Mouse (Mus musculus) embryonic facial prominence, embryonic 12.5 days (tissue): ENCODE data around the gene Megf11. TPM values are rescaled to one million over a fixed set of nuclear protein-coding genes. Genes with fewer than 3 reads are reported as not detected.
"Not testable (repeated sequence)": the region's sequence is repeated elsewhere in the genome, so short reads cannot be mapped to it uniquely, and the experiment has no call there.

Experiments used
- ATAC-seq: fragments of 200-750 bp; cut with Nextera tagmentation; 2 replicates; pipeline ENCODE4 v1.8.0; 2017; ENCODE audit not compliant: insufficient number of reproducible peaks, insufficient read depth, low FRiP score, low TSS enrichment
- H3K27ac ChIP-seq: fragments of 300-500 bp; sonication (generic); 2 replicates; pipeline ENCODE4 v1.5.1; 2016; ENCODE audit warnings: mild to moderate bottlenecking
- H3K27me3 ChIP-seq: fragments of 300-500 bp; sonication (generic); 2 replicates; pipeline ENCODE4 v1.6.1; 2016; ENCODE audit warnings: mild to moderate bottlenecking, moderate library complexity
- H3K36me3 ChIP-seq: fragments of 300-500 bp; sonication (generic); 2 replicates; pipeline ENCODE4 v1.6.1; 2016; ENCODE audit warnings: mild to moderate bottlenecking
- H3K4me1 ChIP-seq: fragments of 300-500 bp; sonication (generic); 2 replicates; pipeline ENCODE4 v1.6.1; 2016
- H3K4me2 ChIP-seq: fragments of 300-500 bp; sonication (generic); replicated peaks from 2 replicates; pipeline ENCODE4 v1.6.1; 2016; ENCODE audit warnings: mild to moderate bottlenecking, moderate library complexity
- H3K4me3 ChIP-seq: fragments of 300-500 bp; sonication (generic); 2 replicates; pipeline ENCODE4 v1.5.1; 2016; ENCODE audit warnings: mild to moderate bottlenecking
- H3K9ac ChIP-seq: fragments of 300-500 bp; sonication (generic); 2 replicates; pipeline ENCODE4 v1.6.1; 2016; ENCODE audit warnings: mild to moderate bottlenecking, moderate library complexity
- H3K9me3 ChIP-seq: fragments of 300-500 bp; sonication (generic); 2 replicates; pipeline ENCODE4 v1.6.1; 2016; ENCODE audit warnings: mild to moderate bottlenecking, moderate library complexity
- WGBS: fragments of 180-500 bp; shearing (Covaris S2); methylation state at CpG from one replicate; pipeline ENCODE4 v1.1.7; 2016; 5-methylcytosine and 5-hydroxymethylcytosine counted together
- polyA plus RNA-seq: library from polyadenylated mRNA; unstranded; fragments of >200 nt; fragmentation: Nextera tagmentation; extraction: Ambion mirVana; gene quantifications from 2 replicates; pipeline ENCODE4 v1.2.1, GENCODE M21; 2016

The Megf11 gene
- polyA plus RNA-seq, 1 experiment from 2014 or later: 1.2 TPM

DNA sequence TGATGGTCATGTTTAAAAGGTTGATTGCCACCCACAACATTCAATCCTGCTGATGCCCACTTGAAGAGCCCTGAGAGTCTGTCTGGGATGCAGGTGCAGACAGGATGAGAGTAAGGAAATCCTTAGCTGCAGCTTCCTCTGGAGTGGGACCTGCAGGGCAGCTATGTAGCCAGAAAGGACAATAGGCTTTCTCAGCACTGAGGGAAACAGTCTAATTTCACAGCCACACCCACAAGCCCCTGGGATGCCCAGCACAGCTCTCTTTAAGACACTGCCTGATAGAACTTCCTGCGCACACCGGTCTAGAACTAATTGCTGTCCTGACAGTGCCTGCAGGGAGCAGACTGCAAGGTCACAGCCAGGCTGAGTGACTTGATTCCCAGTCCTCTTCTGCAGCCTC lies 282.6 kb downstream of the Megf11 start:
- no peaks in the 10 kb centered on the region for H3K4me1 ChIP-seq
- no peak overlapping the region for H3K9ac ChIP-seq
- H3K4me3 ChIP-seq: no peak overlapping the region
- ATAC-seq: no peak
- H3K36me3 ChIP-seq: no peaks in the 10 kb centered on the region
- no peaks in the 10 kb centered on the region; the same call in 1 of the 2 replicates for H3K27me3 ChIP-seq
- no peak overlapping the region for H3K27ac ChIP-seq
- no peaks in the 10 kb centered on the region for H3K9me3 ChIP-seq
- no peak overlapping the region for H3K4me2 ChIP-seq
- WGBS: 54% methylated on average over 2 of the region's 2 CpGs

DNA sequence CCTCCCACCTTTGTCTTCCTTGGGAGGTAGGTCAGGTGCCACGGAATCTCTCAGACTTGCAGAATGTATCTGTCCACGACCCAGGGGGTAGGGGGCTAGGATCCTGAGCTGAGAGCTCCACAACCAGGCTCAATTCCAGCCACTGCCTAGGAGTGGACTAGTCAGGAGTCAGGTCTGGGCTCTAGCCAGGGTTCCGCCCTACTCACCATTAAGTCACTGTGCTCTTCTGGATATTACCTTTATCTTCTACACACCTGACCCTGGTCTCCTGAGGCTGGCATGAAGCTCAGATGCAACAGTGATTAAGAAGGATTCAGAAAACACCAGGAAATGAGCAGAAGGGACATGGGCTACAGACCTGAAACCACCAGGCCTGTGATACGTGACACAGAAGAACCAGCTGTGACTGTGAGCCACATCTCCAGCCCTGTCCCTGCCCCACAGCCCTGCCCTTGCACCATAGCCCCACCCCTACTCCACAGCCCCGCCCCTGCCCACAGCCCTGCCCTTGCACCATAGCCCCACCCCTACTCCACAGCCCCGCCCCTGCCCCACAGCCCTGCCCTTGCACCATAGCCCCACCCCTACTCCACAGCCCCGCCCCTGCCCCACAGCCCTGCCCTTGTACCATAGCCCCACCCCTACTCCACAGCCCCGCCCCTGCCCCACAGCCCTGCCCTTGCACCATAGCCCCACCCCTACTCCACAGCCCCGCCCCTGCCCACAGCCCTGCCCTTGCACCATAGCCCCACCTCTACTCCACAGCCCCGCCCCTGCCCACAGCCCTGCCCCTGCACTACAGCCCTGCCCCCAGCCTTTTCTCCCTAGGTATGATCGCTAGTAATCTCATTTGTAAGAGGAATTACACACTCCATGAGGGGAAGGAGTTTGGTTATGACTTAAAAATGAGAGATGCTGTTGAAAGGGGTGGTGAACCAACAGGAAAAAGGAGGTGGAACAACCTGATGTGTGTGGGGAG lies 286.2 kb downstream of the Megf11 start:
- not testable (repeated sequence) for H3K4me2 ChIP-seq, H3K9me3 ChIP-seq, H3K4me1 ChIP-seq, H3K9ac ChIP-seq, H3K4me3 ChIP-seq, H3K27ac ChIP-seq, H3K36me3 ChIP-seq, H3K27me3 ChIP-seq, ATAC-seq
- WGBS: 50% methylated on average over 6 of the region's 11 CpGs

DNA sequence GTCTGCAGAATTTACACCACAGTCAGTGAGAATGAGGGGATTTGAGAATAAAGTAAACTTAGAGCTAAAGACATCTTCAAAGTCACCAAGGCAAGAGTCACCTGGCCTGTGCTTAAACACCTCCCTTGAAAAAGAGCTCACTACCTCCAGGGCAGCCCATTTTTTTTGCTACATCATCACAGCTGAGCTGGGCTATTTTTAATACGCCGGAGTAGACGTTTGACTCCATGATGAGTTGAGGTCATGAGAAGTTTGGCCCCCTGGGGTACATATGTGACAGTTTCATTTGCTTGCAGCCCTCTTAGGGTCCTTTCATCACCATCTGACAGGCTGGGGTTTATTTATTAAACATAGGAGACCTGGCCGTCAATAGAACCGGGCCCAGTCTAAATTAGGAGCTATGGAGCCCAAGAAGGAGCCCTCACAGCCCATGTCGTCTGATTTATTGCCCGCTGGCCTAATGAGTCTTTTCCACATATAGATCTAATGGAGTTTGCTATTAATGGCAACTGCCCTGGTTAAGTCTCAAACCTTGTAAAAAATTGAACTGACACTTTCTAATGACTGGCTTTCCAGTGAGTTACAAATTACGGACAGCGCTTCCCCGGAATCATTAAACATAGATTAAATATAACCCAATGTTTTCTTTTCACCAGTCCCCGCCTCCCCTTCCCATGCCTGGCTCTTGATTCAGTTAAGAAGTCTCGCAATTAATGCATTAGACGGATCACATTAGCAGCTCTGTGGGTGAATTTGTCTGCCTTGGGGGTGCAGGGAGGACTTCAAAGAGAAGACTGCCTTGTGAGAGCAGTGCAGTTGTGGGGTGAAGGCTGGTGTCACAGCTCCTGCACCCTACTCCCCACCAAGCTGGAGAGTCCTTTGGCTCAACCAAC lies 301.9 kb downstream of the Megf11 start:
- Histone ChIP-seq H3K36me3 (no peaks in the 10 kb centered on the region), H3K4me3 (no peak overlapping the region), H3K27ac (no peak overlapping the region), H3K9me3 (no peaks in the 10 kb centered on the region), H3K27me3 (no peaks in the 10 kb centered on the region), H3K9ac (no peak overlapping the region), H3K4me2 (no peak overlapping the region), H3K4me1 (peaks cover 6% of the 10 kb centered on the region; the same call in 1 of the 2 replicates)
- no peak for ATAC-seq
- 64% methylated on average over 13 of the region's 13 CpGs for WGBS

DNA sequence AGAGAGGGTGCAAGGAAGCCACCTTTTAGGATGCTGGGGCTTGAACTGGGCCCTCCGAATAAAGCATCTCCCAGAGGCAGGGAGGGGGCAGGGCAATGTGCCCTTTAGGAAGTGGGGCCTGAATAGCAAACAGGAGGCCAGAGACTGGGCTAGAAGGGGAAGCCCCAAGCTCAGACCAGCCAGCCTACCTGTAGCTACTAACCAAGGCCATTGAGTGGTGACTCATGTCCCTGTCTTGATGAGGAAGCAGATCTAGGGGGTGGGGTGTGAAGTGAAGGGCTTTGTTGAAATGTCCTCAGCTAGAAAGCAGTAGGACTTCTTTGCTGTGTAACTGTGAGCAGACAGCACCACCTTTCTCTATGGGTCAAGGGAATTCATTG lies 302.6 kb downstream of the Megf11 start:
- 57% methylated on average over 1 of the region's 1 CpGs for WGBS
- no peaks in the 10 kb centered on the region for H3K36me3 ChIP-seq
- no peak overlapping the region for H3K4me3 ChIP-seq
- H3K27me3 ChIP-seq: no peaks in the 10 kb centered on the region
- no peak overlapping the region for H3K4me2 ChIP-seq
- no peaks in the 10 kb centered on the region for H3K9me3 ChIP-seq
- peaks cover 6% of the 10 kb centered on the region; the same call in 1 of the 2 replicates for H3K4me1 ChIP-seq
- no peak for ATAC-seq
- H3K27ac ChIP-seq: no peak overlapping the region
- no peak overlapping the region for H3K9ac ChIP-seq

DNA sequence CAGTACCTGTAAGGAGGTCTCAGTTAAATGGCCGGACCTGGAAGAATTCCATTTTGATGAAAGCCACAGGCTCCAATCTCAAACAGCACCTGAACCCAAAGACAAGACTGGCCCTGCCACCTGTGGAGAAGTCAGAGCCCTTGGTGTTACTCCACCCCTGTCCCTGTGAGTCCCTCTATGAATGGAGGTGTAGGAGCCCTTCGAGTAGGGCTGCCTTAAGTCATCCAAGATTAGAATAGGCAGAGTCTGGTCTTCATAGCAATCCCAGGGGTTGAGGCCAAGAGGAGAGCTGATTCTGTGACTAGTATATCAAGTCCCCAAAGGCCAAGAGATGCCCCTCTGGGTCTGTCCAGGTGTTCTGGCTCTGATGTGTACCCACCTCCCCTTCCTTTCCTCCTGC lies 305.3 kb downstream of the Megf11 start:
- Histone ChIP-seq H3K36me3 (peaks cover 16% of the 10 kb centered on the region; the same call in 1 of the 2 replicates), H3K4me1 (peaks cover 6% of the 10 kb centered on the region; the same call in 1 of the 2 replicates), H3K9ac (no peak overlapping the region), H3K27ac (no peak overlapping the region), H3K27me3 (no peaks in the 10 kb centered on the region), H3K4me2 (no peak overlapping the region), H3K9me3 (no peaks in the 10 kb centered on the region), H3K4me3 (no peak overlapping the region)
- 88% methylated on average over 2 of the region's 2 CpGs for WGBS
- no peak for ATAC-seq

- WGBS: 3% methylated on average over 7 of the region's 7 CpGs
- Histone ChIP-seq H3K9ac (0 out of 2 replicates have a peak overlapping the region, but pooled peaks have one; percentile 4), H3K9me3 (no peaks in the 10 kb centered on the region), H3K4me1 (peaks cover 6% of the 10 kb centered on the region; the same call in 1 of the 2 replicates), H3K27ac (no peak overlapping the region), H3K36me3 (peaks cover 16% of the 10 kb centered on the region; the same call in 1 of the 2 replicates), H3K27me3 (no peaks in the 10 kb centered on the region), H3K4me3 (no peak overlapping the region), H3K4me2 (no peak overlapping the region)
- peak; percentile 63; the same call in 1 of the 2 replicates for ATAC-seq
Measured at GRCm38 (mm10) chr9:64691176-64691575, 305.8 kb downstream of the Megf11 start.

- no peak overlapping the region for H3K4me2 ChIP-seq
- no peaks in the 10 kb centered on the region for H3K9me3 ChIP-seq
- H3K36me3 ChIP-seq: peaks cover 16% of the 10 kb centered on the region; the same call in 1 of the 2 replicates
- H3K27me3 ChIP-seq: no peaks in the 10 kb centered on the region
- H3K27ac ChIP-seq: no peak overlapping the region
- no peak overlapping the region for H3K4me3 ChIP-seq
- 0 out of 2 replicates have a peak, but pooled peaks cover 3% of the 10 kb centered on the region for H3K4me1 ChIP-seq
- no peak for ATAC-seq
- H3K9ac ChIP-seq: no peak overlapping the region
- WGBS: 74% methylated on average over 2 of the region's 2 CpGs
Measured at GRCm38 (mm10) chr9:64693094-64693493, 307.7 kb downstream of the Megf11 start.

- H3K4me2 ChIP-seq: no peak overlapping the region
- no peak overlapping the region for H3K27ac ChIP-seq
- 0 out of 2 replicates have a peak, but pooled peaks cover 3% of the 10 kb centered on the region for H3K4me1 ChIP-seq
- WGBS: 75% methylated on average over 1 of the region's 1 CpGs
- H3K4me3 ChIP-seq: no peak overlapping the region
- H3K9me3 ChIP-seq: no peaks in the 10 kb centered on the region
- no peak for ATAC-seq
- no peaks in the 10 kb centered on the region for H3K27me3 ChIP-seq
- peaks cover 16% of the 10 kb centered on the region; the same call in 1 of the 2 replicates for H3K36me3 ChIP-seq
- H3K9ac ChIP-seq: no peak overlapping the region
Measured at GRCm38 (mm10) chr9:64695266-64695665, 309.8 kb downstream of the Megf11 start.

GRCm38 (mm10) chr9:64696404-64696803 lies 311.0 kb downstream of the Megf11 start:
- no peak for ATAC-seq
- Histone ChIP-seq H3K4me2 (no peak overlapping the region), H3K27me3 (no peaks in the 10 kb centered on the region)

DNA sequence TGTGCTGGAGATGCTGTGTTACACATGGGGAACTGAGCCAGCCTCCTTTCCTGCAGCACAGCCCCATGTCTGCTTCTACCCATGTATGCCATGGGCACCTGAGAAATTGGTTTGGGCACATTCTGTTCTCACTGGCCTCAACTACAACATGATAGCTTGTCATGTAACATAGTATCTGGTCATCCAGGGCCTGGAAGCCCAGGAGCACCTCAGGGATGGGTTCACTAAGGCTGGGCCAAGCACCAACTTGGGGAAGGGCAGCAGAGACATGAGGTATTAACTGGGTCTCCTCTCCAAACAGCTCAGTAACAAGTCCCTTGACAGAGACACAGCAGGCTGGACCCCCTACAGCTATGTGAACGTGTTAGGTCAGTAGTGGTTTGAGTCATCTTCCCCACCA lies 311.6 kb downstream of the Megf11 start:
- no peak overlapping the region for H3K4me3 ChIP-seq
- H3K9ac ChIP-seq: no peak overlapping the region

More at GRCm38 (mm10) chr9:64696404-64696803, 311.0 kb downstream of the Megf11 start:
- no peak overlapping the region for H3K9ac ChIP-seq
- H3K9me3 ChIP-seq: no peaks in the 10 kb centered on the region
- peaks cover 18% of the 10 kb centered on the region; the same call in 1 of the 2 replicates for H3K36me3 ChIP-seq
- 90% methylated on average over 4 of the region's 4 CpGs for WGBS
- H3K4me3 ChIP-seq: no peak overlapping the region
- no peak overlapping the region for H3K27ac ChIP-seq
- H3K4me1 ChIP-seq: 0 out of 2 replicates have a peak, but pooled peaks cover under 1% of the 10 kb centered on the region

GRCm38 (mm10) chr9:64697677-64698076 lies 312.3 kb downstream of the Megf11 start:
- H3K4me1 ChIP-seq: no peaks in the 10 kb centered on the region
- WGBS: 92% methylated on average over 5 of the region's 5 CpGs
- H3K9me3 ChIP-seq: no peaks in the 10 kb centered on the region
- H3K4me2 ChIP-seq: no peak overlapping the region
- H3K27ac ChIP-seq: no peak overlapping the region
- H3K36me3 ChIP-seq: peaks cover 21% of the 10 kb centered on the region; the same call in 1 of the 2 replicates
- ATAC-seq: no peak
- no peak overlapping the region for H3K4me3 ChIP-seq
- H3K27me3 ChIP-seq: no peaks in the 10 kb centered on the region
- H3K9ac ChIP-seq: no peak overlapping the region

More for the DNA sequence above, 311.6 kb downstream of the Megf11 start:
- Histone ChIP-seq H3K36me3 (peaks cover 21% of the 10 kb centered on the region; the same call in 1 of the 2 replicates), H3K4me1 (no peaks in the 10 kb centered on the region), H3K4me2 (no peak overlapping the region), H3K9me3 (no peaks in the 10 kb centered on the region), H3K27me3 (no peaks in the 10 kb centered on the region), H3K27ac (no peak overlapping the region)
- 69% methylated on average over 1 of the region's 1 CpGs for WGBS
- no peak for ATAC-seq
